8 mouse cellular contexts compared by ENCODE assay signal in the genomic region with DNA sequence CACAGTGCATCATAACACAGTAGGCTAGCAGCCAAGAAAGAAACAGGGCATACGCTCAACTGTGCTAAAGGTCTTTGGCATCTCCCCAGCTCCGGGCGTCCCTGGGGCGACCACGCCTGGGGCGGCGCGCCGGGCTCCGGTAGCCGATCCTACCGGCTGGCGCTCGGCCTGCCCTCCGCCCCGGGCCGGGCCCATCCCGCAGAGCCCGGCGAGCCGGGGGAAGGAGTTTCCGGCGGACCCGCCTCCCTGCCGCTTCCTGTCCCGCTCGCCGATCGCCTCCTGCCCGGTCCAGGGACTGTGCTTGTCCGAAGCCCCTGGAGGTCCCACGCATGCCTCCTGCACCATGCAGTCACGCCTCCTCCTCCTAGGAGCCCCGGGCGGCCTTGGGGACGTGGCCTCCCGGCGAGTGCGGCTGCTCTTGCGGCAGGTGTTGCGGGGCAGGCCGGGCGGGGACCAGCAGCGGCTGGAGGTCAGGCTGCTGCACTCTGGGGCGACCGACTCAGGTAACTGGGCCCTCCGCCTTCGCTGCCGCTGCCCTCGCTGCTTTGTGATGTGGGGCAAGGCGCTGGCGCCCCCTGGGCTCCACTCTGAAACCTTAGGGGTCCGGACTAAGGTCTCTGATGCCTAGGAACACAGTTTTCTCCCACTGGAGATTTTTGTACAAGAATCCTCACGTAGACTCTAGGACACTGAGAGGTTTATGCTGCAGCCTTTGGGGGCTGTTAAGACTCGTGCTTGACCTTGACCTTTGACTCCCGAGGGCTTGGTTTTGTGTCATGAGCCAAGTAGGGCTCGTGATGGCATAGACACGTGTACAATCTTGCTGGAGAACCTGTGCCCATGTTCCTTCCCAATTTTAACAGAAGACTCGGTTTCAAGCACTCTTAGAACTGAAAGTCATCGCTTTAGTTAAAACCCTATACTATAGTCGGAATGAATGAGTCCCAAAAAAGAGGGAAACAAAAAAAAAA. TPM values are rescaled to one million over a fixed set of nuclear protein-coding genes. Genes with fewer than 3 reads are reported as not detected.
A peak's percentile ranks its signal among the peaks of the same experiment; 100 is the strongest.
DNase-seq lines count a peak whose midpoint lies in the region; ATAC-seq and TF ChIP-seq lines count a peak whose summit lies in the region.

A gene (plus strand): TSS at position 112 of the 971 bp plus-strand sequence.

- peak; percentile 50 for ATAC-seq in G1E (ENCODE audit: extremely low read depth, insufficient number of reproducible peaks, low FRiP score, poor library complexity, severe bottlenecking)
- ATAC-seq in forebrain, postnatal 0 days, result peak; percentile 94
- peak; percentile 93 for ATAC-seq in neural tube, embryonic 15.5 days (ENCODE audit: low FRiP score)

- TF ChIP-seq POLR2A in lung, adult 2 months (IDR thresholded peaks at IDR 0.05; ENCODE audit: borderline replicate concordance, extremely low read depth, low read depth, low read length), result peak; percentile 45; the same call in 1 of the 2 replicates

- peak within 1 kb of the TSS; percentile 97 for H3K4me3 ChIP-seq in G1E (ENCODE audit: low read depth, low read length)
- peak within 1 kb of the TSS; percentile 66 for H3K4me3 ChIP-seq in forebrain, postnatal 0 days (ENCODE audit: low read depth, low read length)
- H3K4me3 ChIP-seq in lung, adult 2 months (replicated peaks; ENCODE audit: extremely low read depth, low read depth, low read length), result peak within 1 kb of the TSS; percentile 97
- H3K4me3 ChIP-seq in neural tube, embryonic 15.5 days (replicated peaks), result peak within 1 kb of the TSS; percentile 74

- H3K9me3 ChIP-seq in G1E (replicated peaks), result no peaks in the 10 kb centered on the region
- H3K9me3 ChIP-seq in forebrain, postnatal 0 days (ENCODE audit: low read length), result no peaks in the 10 kb centered on the region
- no peaks in the 10 kb centered on the region for H3K9me3 ChIP-seq in neural tube, embryonic 15.5 days (replicated peaks)

- H3K27me3 ChIP-seq in G1E (ENCODE audit: insufficient read depth, low read length), result no peaks in the 10 kb centered on the region; the same call in 1 of the 2 replicates
- H3K27me3 ChIP-seq in forebrain, postnatal 0 days (ENCODE audit: insufficient read depth, low read length), result no peaks in the 10 kb centered on the region
- no peaks in the 10 kb centered on the region for H3K27me3 ChIP-seq in neural tube, embryonic 15.5 days (replicated peaks)

- peak within 1 kb of the TSS; percentile 86 for H3K9ac ChIP-seq in forebrain, postnatal 0 days
- peak within 1 kb of the TSS; percentile 90 for H3K9ac ChIP-seq in neural tube, embryonic 15.5 days (replicated peaks)

- peaks cover 30% of the 10 kb centered on the region for H3K4me1 ChIP-seq in G1E (ENCODE audit: insufficient read depth, low read depth, low read length)
- no peaks in the 10 kb centered on the region for H3K4me1 ChIP-seq in forebrain, postnatal 0 days (ENCODE audit: insufficient read depth)
- H3K4me1 ChIP-seq in lung, adult 2 months (ENCODE audit: control insufficient read depth, insufficient read depth, low read length), result peaks cover 9% of the 10 kb centered on the region
- peaks cover 25% of the 10 kb centered on the region for H3K4me1 ChIP-seq in neural tube, embryonic 15.5 days

- intact Hi-C loops in heart, postnatal 36 days (cut with DNase I), result loop anchor here (2.0 to 10.0 kb wide), 3 partner anchors 116 to 256 kb away; a partner anchor contains a TSS

- WGBS in forebrain, postnatal 0 days, result 4% methylated on average over 60 of the region's 61 CpGs
- WGBS in lung, adult 2 months, result 1% methylated on average over 59 of the region's 61 CpGs
- 2% methylated on average over 59 of the region's 61 CpGs for WGBS in neural tube, embryonic 15.5 days

- H3K27ac ChIP-seq in forebrain, postnatal 0 days (ENCODE audit: low read depth, low read length), result peak within 1 kb of the TSS; percentile 71
- H3K27ac ChIP-seq in neural tube, embryonic 15.5 days (replicated peaks), result peak within 1 kb of the TSS; percentile 83

- peak within 1 kb of the TSS; percentile 87 for H3K4me2 ChIP-seq in forebrain, postnatal 0 days (ENCODE audit: low read depth)
- peak within 1 kb of the TSS; percentile 66 for H3K4me2 ChIP-seq in neural tube, embryonic 15.5 days

- TF ChIP-seq CTCF in G1E (IDR thresholded peaks at IDR 0.05; ENCODE audit: low read depth, low read length), result no peak
- peak; percentile 59 for TF ChIP-seq CTCF in forebrain, postnatal 0 days (IDR thresholded peaks at IDR 0.05; ENCODE audit: low read depth)
- peak; percentile 40 for TF ChIP-seq CTCF in lung, adult 2 months (IDR thresholded peaks at IDR 0.05; ENCODE audit: insufficient read depth, low read length)

- peak; percentile 74 for DNase-seq in G1E (ENCODE audit: low spot score)
- DNase-seq in cerebellum, adult 18-20 months, result peak; percentile 76 to 88
- DNase-seq in forebrain, postnatal 0 days, result peak; percentile 76
- peak; percentile 88 to 92 for DNase-seq in heart, postnatal 36 days
- peak; percentile 55 to 75 for DNase-seq in layer of hippocampus, adult 18-20 months (ENCODE audit: low spot score in 2 of 2)
- DNase-seq in lung, adult 2 months, result peak; percentile 83
- DNase-seq in testis, postnatal 10 days (ENCODE audit: low spot score), result peak; percentile 90

- peaks cover 7% of the 10 kb centered on the region for H3K36me3 ChIP-seq in G1E (replicated peaks)
- no peaks in the 10 kb centered on the region for H3K36me3 ChIP-seq in forebrain, postnatal 0 days (ENCODE audit: insufficient read depth)
- H3K36me3 ChIP-seq in neural tube, embryonic 15.5 days, result no peaks in the 10 kb centered on the region

RNA-seq across cellular contexts. Expression of the gene that starts here (rescaled TPM):
- 35.4 and 42.5 TPM in 2 replicates for total RNA-seq in G1E (2014; fragmentation: Nextera tagmentation)
- 16.3 and 18.5 TPM in 2 replicates for total RNA-seq in G1E (2017)
- 4.3 and 4.5 TPM in 2 replicates for polyA plus RNA-seq in G1E (2012)
- 11.6 and 13.9 TPM in 2 replicates for total RNA-seq in forebrain, postnatal 0 days (2014; rRNA removed)
- 4.7 and 5.1 TPM in 2 replicates for polyA plus RNA-seq in forebrain, postnatal 0 days (2015; fragmentation: Nextera tagmentation; extraction: Ambion mirVana)
- total RNA-seq in heart, postnatal 36 days (2021), result 100 to 1,000 TPM; 173 to 197 TPM
- total RNA-seq in layer of hippocampus, adult 18-20 months (2021), result 10 to 100 TPM; 29.1 to 31.7 TPM
- polyA plus RNA-seq in lung, adult 2 months (2012; rRNA removed), result 11.0 and 16.3 TPM in 2 replicates
- 7.5 and 9.7 TPM in 2 replicates for polyA plus RNA-seq in neural tube, embryonic 15.5 days (2015; fragmentation: Nextera tagmentation; extraction: Ambion mirVana)

Comparison
In these comparisons a context has a peak if more than half of its experiments do, and no peak if none do; other contexts are left out.
1. Peak in every context shown above with its lines: DNase-seq, ATAC-seq, H3K4me3 ChIP-seq and H3K27ac ChIP-seq.